Mouse (Mus musculus): ENCODE data around the gene Gm48552. TPM values are rescaled to one million over a fixed set of nuclear protein-coding genes. Genes with fewer than 3 reads are reported as not detected.
A peak's percentile ranks its signal among the peaks of the same experiment; 100 is the strongest.

The Gm48552 gene
- total RNA-seq, 2 experiments from 2014 or later: 4.2 to 6.9 TPM

- no peak for DNase-seq (ENCODE audit: low spot score in 2 of 2)
These were observed 3.0 kb upstream of the Gm48552 start for GRCm38 (mm10) chr10:81385603-81386306.

DNA sequence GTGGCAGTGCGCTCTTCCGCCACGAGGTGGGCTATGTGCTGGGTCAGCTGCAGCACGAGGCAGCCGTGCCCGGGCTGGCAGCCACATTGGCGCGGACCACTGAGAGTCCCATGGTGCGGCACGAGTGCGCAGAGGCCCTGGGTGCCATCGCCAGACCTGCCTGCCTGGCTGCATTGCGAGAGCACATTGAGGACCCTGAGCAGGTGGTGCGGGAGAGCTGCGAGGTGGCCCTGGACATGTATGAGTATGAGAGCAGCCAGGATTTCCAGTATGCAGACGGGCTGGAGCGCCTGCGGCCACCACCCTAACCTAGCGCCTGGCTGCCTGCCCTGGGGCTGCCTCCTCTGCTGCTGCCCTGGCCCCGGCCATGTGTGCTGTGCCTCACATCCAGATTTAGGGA is 1.1 kb upstream of the Gm48552 start:
- DNase-seq (ENCODE audit: low spot score in 2 of 2): no peak

DNA sequence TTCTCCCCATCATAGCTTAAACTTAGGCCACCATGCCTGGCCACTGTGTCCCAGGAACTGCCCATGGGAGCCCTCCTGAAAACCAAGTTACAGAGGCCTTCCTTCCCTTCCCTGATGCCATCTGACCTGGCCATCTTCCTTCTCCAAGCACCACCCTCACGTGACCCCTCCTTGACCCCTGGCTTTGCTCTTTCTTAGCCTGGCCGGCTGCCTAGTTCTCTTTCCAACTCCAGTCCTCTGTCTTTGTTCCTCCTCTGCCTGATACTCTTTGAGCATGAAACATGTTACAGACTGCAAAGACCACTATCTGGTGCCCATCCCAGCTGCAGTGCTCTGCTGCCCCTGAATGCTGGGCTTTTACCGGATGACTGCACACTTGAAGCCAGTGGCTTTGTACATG is 568 bp downstream of the Gm48552 start:
- DNase-seq (ENCODE audit: low spot score in 2 of 2): no peak

DNA sequence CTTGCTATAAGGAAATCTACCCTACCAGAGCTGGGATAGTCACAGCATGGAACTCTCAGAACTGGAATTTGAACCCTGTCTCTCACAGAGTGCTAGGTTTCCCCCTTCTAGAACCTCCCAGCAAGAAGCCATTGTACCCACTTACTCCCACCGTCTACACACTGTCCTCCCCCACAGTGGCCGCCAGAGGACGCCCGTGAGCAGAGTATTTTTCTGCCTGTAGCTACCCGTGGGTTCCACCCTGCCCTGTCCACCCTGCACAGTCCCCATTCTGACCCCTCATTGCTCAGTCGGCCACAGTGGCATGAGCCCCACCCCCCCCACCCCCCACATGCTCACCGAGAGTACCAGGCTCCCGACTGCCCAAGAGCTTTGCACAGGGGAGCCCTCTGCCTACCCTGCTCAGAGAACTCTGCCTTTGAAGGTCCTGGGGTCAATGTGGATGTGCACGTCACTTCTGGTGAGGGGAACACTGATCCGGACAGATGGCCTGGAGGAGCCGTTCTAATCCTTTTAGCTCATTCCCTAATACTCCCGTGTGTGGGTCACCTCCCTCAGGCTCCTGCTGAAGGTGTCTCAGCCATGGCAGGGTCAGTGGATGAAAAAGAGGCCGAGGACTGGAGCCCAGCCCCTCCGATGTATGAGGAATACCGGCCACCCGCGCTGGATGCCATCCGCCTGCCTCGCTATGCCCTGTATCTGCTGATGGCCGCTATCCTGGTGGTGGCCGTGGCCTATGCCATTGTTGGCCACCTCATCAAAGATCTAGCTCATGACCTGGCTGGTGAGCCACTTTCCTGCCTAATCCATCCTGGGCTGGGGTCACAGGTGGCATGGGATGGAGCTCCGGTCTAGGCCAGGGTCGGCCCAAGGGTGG is 1.2 kb downstream of the Gm48552 start:
- peak in 1 of 2 experiments; percentile 77 for DNase-seq (ENCODE audit: low spot score in 2 of 2)

DNA sequence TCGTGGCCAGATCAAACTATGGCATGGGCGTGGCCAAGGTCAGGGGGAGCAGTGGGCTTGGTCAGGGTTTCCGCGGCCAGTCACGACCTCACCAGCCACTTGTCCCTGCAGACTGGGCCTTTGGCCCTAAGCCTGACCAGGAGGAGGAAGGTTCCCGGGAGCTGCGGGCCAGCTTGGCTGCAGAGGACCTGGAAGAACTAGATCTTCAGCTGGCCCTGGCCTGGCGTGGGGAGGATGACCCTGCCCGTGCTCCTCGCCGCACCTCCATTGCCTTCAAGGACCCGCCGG is 1.8 kb downstream of the Gm48552 start:
- DNase-seq (ENCODE audit: low spot score in 2 of 2): no peak

GRCm38 (mm10) chr10:81392270-81392669 is 3.5 kb downstream of the Gm48552 start:
- DNase-seq (ENCODE audit: low spot score in 2 of 2): no peak

GRCm38 (mm10) chr10:81392781-81393185 is 4.0 kb downstream of the Gm48552 start, which contains the start of gene Smim24:
Gene Smim24 (plus strand): TSS chr10:81393051.
- DNase-seq (ENCODE audit: low spot score in 2 of 2): no peak

- no peak for DNase-seq (ENCODE audit: low spot score in 2 of 2)
These were observed 4.8 kb downstream of the Gm48552 start for GRCm38 (mm10) chr10:81393456-81394063.

DNA sequence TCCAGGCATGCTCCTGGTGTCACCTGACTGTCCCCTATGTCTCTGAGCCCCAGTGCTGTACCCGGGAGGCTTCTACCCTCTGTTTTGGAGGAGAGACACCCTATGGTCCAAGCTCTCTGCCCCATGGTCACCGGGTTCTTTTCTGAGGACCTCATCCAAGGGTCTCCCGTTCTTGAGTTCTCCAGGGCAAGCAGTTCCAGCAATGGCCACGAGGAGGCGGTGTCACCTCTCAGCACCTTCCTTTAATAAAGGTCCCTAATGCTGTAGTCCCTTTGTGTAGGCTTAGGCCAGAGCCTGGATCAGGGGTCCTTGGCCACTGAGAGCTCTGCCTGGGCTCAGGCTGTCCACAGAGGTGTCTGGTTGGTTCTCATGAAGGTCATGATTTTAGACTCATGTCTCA is 6.3 kb downstream of the Gm48552 start:
- DNase-seq (ENCODE audit: low spot score in 2 of 2): peak in 1 of 2 experiments; percentile 77

GRCm38 (mm10) chr10:81395865-81396264 is 7.1 kb downstream of the Gm48552 start:
- DNase-seq (ENCODE audit: low spot score in 2 of 2): no peak

DNA sequence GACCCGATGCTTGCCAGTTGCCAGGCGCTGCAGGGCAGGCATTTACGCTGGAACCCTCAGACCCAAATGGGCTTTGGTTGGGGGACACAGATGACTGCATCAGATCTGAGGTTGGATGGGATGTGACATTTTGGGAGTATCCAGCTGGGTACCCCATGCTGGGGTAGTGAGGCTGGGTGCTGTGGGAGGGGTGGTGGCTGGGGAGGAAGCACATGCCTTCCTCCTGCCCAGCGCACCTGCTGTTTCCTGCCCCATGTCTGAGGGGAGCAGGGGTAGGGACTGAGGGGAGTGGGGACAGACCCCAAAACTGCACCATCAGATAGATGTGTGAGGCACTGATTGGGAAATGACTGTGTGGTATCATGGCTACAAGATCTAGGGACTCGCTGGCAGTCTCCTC is 7.9 kb downstream of the Gm48552 start:
- no peak for DNase-seq (ENCODE audit: low spot score in 2 of 2)

- no peak for DNase-seq (ENCODE audit: low spot score in 2 of 2)
These were observed 10.5 kb downstream of the Gm48552 start for GRCm38 (mm10) chr10:81399296-81399695.

DNA sequence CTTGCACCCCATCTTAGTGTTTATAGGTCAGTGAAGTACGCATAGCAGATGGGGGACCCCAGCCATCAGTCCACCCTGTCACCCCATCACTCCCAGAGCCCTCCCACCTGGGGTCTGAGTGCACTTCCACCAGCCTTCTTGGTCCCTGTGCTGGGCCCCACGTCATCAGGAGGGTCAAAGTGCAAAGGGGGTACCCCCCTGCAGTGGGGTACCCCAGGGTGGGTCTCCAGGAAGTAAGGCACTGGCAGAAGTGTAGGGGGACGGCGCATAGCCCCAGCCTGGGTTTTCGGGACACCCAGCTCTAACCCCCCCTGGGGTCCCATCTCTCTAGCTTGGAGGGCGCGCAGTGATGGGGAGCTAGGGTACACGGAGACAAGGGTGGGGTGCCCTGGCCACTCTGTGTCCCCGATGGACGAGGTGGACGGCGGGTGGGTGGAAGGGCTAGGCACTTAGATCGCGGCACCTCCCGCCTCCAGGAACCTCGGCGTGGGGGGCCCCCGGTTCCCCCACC is 11.0 kb downstream of the Gm48552 start:
- no peak for DNase-seq (ENCODE audit: low spot score in 2 of 2)

DNA sequence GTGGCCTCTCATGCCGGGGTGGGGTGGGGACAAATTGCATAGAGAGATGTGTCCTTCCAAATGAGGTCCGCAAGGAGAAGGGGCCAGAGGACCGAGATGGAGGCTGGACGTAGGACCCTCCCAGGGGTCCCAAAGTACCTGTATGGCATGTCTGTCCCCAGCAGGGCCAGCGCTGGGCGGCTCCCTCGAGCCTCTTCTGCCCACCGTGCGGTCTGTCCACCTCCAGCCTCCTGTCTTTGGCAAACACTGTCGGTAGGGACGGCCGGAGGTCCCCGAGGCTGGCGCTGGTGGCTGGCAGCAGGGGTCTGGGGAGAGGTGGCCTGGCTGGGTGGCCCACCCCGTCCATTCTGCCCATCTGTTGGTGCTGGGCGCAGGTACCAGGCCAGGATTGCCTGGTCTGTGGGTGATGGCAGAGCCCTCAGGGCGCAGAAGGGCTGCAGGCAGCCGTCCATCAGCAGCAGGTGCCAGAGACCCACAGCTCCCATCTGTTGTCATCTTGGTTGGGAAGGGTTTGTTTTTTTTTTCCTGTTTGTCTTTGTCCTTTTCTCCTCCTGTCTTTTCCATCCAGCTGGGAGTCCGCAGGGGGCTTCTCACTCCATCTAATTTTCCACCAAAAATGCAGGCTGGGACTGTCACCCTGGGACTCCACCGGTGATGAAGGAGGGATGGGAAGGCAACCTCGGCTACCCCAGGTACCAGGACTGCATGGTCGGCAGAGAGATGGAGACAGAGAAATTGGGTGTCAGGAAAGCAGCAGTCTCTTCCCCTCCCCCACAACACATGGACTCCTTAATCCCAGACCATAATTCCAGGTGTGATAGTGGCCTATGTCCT is 11.8 kb downstream of the Gm48552 start:
- DNase-seq (ENCODE audit: low spot score in 2 of 2): no peak

- no peak for DNase-seq (ENCODE audit: low spot score in 2 of 2)
These were observed 12.4 kb downstream of the Gm48552 start for GRCm38 (mm10) chr10:81401205-81401520.

- peak in 1 of 2 experiments; percentile 60 for DNase-seq (ENCODE audit: low spot score in 2 of 2)
These were observed 12.9 kb downstream of the Gm48552 start for GRCm38 (mm10) chr10:81401521-81402226.

- DNase-seq (ENCODE audit: low spot score in 2 of 2): no peak
These were observed 13.5 kb downstream of the Gm48552 start for GRCm38 (mm10) chr10:81402227-81402765.

DNA sequence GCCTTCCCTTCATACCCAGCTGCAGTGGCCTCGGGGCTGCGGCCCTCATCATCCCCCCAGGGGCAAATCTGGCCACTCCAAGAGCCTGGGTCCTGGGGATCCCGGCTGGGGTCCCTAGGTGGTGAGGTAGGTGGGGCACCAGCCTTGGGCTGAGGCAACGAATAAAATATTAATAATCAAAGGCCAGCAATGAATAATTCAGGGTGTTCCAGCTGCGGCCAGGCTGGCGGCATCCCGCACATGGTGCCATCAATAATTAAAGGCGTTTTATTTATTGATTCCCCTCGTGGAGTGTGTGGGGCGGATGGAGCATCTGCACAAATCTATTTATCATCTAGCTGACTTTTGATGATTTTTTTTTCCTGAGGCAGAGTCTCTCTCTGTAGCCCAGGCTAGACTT is 14.7 kb downstream of the Gm48552 start:
- DNase-seq (ENCODE audit: low spot score in 2 of 2): no peak

GRCm38 (mm10) chr10:81404082-81404481 is 15.3 kb downstream of the Gm48552 start:
- DNase-seq (ENCODE audit: low spot score in 2 of 2): no peak

GRCm38 (mm10) chr10:81404720-81405119 is 15.9 kb downstream of the Gm48552 start:
- no peak for DNase-seq (ENCODE audit: low spot score in 2 of 2)
